In genomic region chr1:189978244-189978643, GRCm38 (mm10) we compare ENCODE assay signal across 24 mouse cellular contexts. TPM values are rescaled to one million over a fixed set of nuclear protein-coding genes. Genes with fewer than 3 reads are reported as not detected.
DNase-seq lines count a peak whose midpoint lies in the region; ATAC-seq lines count a peak whose summit lies in the region.
"Had no signal": no experiment of that assay in that cellular context is flagged by ENCODE, and none has a peak within 500 bp of the region (broad histone marks: within the 10 kb centered on the region; RNA-seq: fewer than 3 reads in every experiment).

No protein-coding gene starts in this region.

- H3K9me3 ChIP-seq in hindbrain, embryonic 10.5 days, result no peaks in the 10 kb centered on the region
- H3K9me3 ChIP-seq in hindbrain, embryonic 13.5 days, result no peaks in the 10 kb centered on the region
- no peaks in the 10 kb centered on the region for H3K9me3 ChIP-seq in midbrain, embryonic 11.5 days (ENCODE audit: control insufficient read depth, low read length)
- H3K9me3 ChIP-seq in midbrain, embryonic 13.5 days, result no peaks in the 10 kb centered on the region
- H3K9me3 ChIP-seq: embryonic facial prominence, embryonic 15.5 days; hindbrain, embryonic 15.5 days; intestine, embryonic 15.5 days had no signal

- peaks cover 3% of the 10 kb centered on the region; the same call in 1 of the 2 replicates for H3K27me3 ChIP-seq in hindbrain, embryonic 10.5 days (ENCODE audit: insufficient read depth, poor library complexity, severe bottlenecking)
- no peaks in the 10 kb centered on the region for H3K27me3 ChIP-seq in hindbrain, embryonic 13.5 days
- no peaks in the 10 kb centered on the region for H3K27me3 ChIP-seq in midbrain, embryonic 11.5 days (ENCODE audit: control insufficient read depth, insufficient read depth, low read length)
- H3K27me3 ChIP-seq in midbrain, embryonic 13.5 days, result 0 out of 2 replicates have a peak, but pooled peaks cover 4% of the 10 kb centered on the region
- H3K27me3 ChIP-seq: embryonic facial prominence, embryonic 15.5 days; hindbrain, embryonic 15.5 days; intestine, embryonic 15.5 days had no signal

- H3K27ac ChIP-seq in hindbrain, embryonic 10.5 days, result no peak overlapping the region
- H3K27ac ChIP-seq in hindbrain, embryonic 13.5 days, result no peak overlapping the region
- H3K27ac ChIP-seq in midbrain, embryonic 11.5 days (ENCODE audit: low read depth, low read length), result no peak overlapping the region
- H3K27ac ChIP-seq in midbrain, embryonic 13.5 days, result no peak overlapping the region
- H3K27ac ChIP-seq: embryonic facial prominence, embryonic 15.5 days; gastrocnemius, adult 2 months; hindbrain, embryonic 15.5 days; intestine, embryonic 15.5 days had no signal

- no peak overlapping the region for H3K4me2 ChIP-seq in hindbrain, embryonic 13.5 days
- H3K4me2 ChIP-seq in midbrain, embryonic 11.5 days, result no peak overlapping the region
- no peak overlapping the region for H3K4me2 ChIP-seq in midbrain, embryonic 13.5 days (replicated peaks)
- H3K4me2 ChIP-seq: embryonic facial prominence, embryonic 15.5 days; heart, embryonic 11.5 days; hindbrain, embryonic 15.5 days; intestine, embryonic 15.5 days had no signal

- no peak overlapping the region for H3K4me3 ChIP-seq in hindbrain, embryonic 10.5 days
- no peak overlapping the region for H3K4me3 ChIP-seq in hindbrain, embryonic 13.5 days
- no peak overlapping the region for H3K4me3 ChIP-seq in midbrain, embryonic 11.5 days (ENCODE audit: low read depth, low read length)
- H3K4me3 ChIP-seq in midbrain, embryonic 13.5 days (replicated peaks), result no peak overlapping the region
- H3K4me3 ChIP-seq: embryonic facial prominence, embryonic 15.5 days; gastrocnemius, adult 2 months; hindbrain, embryonic 15.5 days; intestine, embryonic 15.5 days had no signal

- no peaks in the 10 kb centered on the region for H3K36me3 ChIP-seq in hindbrain, embryonic 10.5 days
- H3K36me3 ChIP-seq in hindbrain, embryonic 13.5 days, result no peaks in the 10 kb centered on the region
- H3K36me3 ChIP-seq in midbrain, embryonic 11.5 days (ENCODE audit: control insufficient read depth, insufficient read depth, low read length), result no peaks in the 10 kb centered on the region
- no peaks in the 10 kb centered on the region for H3K36me3 ChIP-seq in midbrain, embryonic 13.5 days
- H3K36me3 ChIP-seq: embryonic facial prominence, embryonic 15.5 days; hindbrain, embryonic 15.5 days; intestine, embryonic 15.5 days had no signal

- DNase-seq in hindbrain, embryonic 10.5 days (ENCODE audit: low spot score), result peak; percentile 16
- peak; percentile 77 for DNase-seq in midbrain, embryonic 11.5 days (ENCODE audit: low spot score, missing footprints)
- DNase-seq in embryo, embryonic 11 days, result peak; percentile 29
- DNase-seq in retina, postnatal 1 day, result peak; percentile 67
- DNase-seq in adrenal gland, postnatal 25 days, result no peak
- DNase-seq in thymus, postnatal 4 days, result no peak
- DNase-seq: adrenal gland, adult 8-10 months; adrenal gland, postnatal 36 days; cerebellum, adult 18-20 months; cerebellum, adult 9-10 months; cerebellum, postnatal 14 days; forebrain, postnatal 0 days; gastrocnemius, adult 2 months; gastrocnemius, postnatal 14 days; heart, adult 11 months had no signal

- no peak overlapping the region for H3K9ac ChIP-seq in hindbrain, embryonic 13.5 days
- no peak overlapping the region for H3K9ac ChIP-seq in midbrain, embryonic 11.5 days (ENCODE audit: low read length)
- H3K9ac ChIP-seq in midbrain, embryonic 13.5 days (replicated peaks), result no peak overlapping the region
- H3K9ac ChIP-seq: embryonic facial prominence, embryonic 15.5 days; forebrain, postnatal 0 days; hindbrain, embryonic 15.5 days; intestine, embryonic 15.5 days had no signal

- H3K4me1 ChIP-seq in hindbrain, embryonic 10.5 days (replicated peaks), result peaks cover 17% of the 10 kb centered on the region
- 0 out of 2 replicates have a peak, but pooled peaks cover 4% of the 10 kb centered on the region for H3K4me1 ChIP-seq in hindbrain, embryonic 13.5 days (replicated peaks)
- H3K4me1 ChIP-seq in midbrain, embryonic 11.5 days (ENCODE audit: control insufficient read depth, insufficient read depth, low read length), result peaks cover 12% of the 10 kb centered on the region; the same call in 1 of the 2 replicates
- H3K4me1 ChIP-seq in midbrain, embryonic 13.5 days (replicated peaks), result peaks cover 15% of the 10 kb centered on the region
- H3K4me1 ChIP-seq: embryonic facial prominence, embryonic 15.5 days; hindbrain, embryonic 15.5 days; intestine, embryonic 15.5 days had no signal

- ATAC-seq in hindbrain, embryonic 13.5 days (ENCODE audit: low FRiP score), result no peak
- ATAC-seq in midbrain, embryonic 11.5 days (ENCODE audit: low FRiP score), result no peak
- no peak for ATAC-seq in midbrain, embryonic 13.5 days
- ATAC-seq: activated CD4-positive, CD25-positive, alpha-beta regulatory T cell, adult 4 months; CD4-positive, CD25-positive, alpha-beta regulatory T cell, adult 4 months; forebrain, embryonic 14.5 days; forebrain, postnatal 0 days; intestine, embryonic 15.5 days had no signal

- 47% methylated on average over 10 of the region's 10 CpGs for WGBS in hindbrain, embryonic 10.5 days
- WGBS in hindbrain, embryonic 13.5 days, result 30% methylated on average over 10 of the region's 10 CpGs
- WGBS in midbrain, embryonic 11.5 days, result 56% methylated on average over 10 of the region's 10 CpGs
- 44% methylated on average over 10 of the region's 10 CpGs for WGBS in midbrain, embryonic 13.5 days

RNA-seq across cellular contexts. Expression of gene Smyd2, which starts 56.1 kb away (rescaled TPM):
- 59.7 and 66.7 TPM in 2 replicates for polyA plus RNA-seq in hindbrain, embryonic 10.5 days (2016; fragmentation: Nextera tagmentation; extraction: Ambion mirVana)
- polyA plus RNA-seq in hindbrain, embryonic 13.5 days (2015; fragmentation: Nextera tagmentation; extraction: Ambion mirVana), result 53.6 and 56.1 TPM in 2 replicates
- polyA plus RNA-seq in midbrain, embryonic 11.5 days (2014; fragmentation: Nextera tagmentation; extraction: Ambion mirVana), result 50.9 and 54.9 TPM in 2 replicates
- polyA plus RNA-seq in midbrain, embryonic 13.5 days (2015; fragmentation: Nextera tagmentation; extraction: Ambion mirVana), result 44.2 and 45.0 TPM in 2 replicates
- 74.5 and 80.8 TPM in 2 replicates for total RNA-seq in adrenal gland, postnatal 25 days (2021)

Comparison
In these comparisons a context has a peak if more than half of its experiments do, and no peak if none do; other contexts are left out.
1. DNase-seq: peak in hindbrain, embryonic 10.5 days (single experiment), midbrain, embryonic 11.5 days (single experiment), embryo, embryonic 11 days (single experiment) and retina, postnatal 1 day (single experiment); none in adrenal gland, postnatal 25 days (single experiment) and thymus, postnatal 4 days (single experiment).